Mouse (Mus musculus) gastrocnemius, postnatal 14 days (tissue): ENCODE measurements around the gene Med23. TPM values are rescaled to one million over a fixed set of nuclear protein-coding genes. Genes with fewer than 3 reads are reported as not detected.

Experiments
- DNase-seq: peaks from one replicate; pipeline ENCODE4 v3.0.0; 2021; ENCODE audit warnings: mixed read lengths
- intact Hi-C: fragments of 180-260 bp; cut with DNase I; formaldehyde crosslinking; loops from one replicate; pipeline ENCODE4 v1.15.1; 2025; ENCODE audit warnings: low total_unique reads
- total RNA-seq, 2 experiments: library from RNA; stranded (reverse); gene quantifications; 2 replicates each; pipeline ENCODE4 v1.2.3; 2021

Gene Med23
- total RNA-seq, 2 experiments from 2014 or later = 7.4 to 8.4 TPM

GRCm38 (mm10) chr10:24842676-24843075 lies 27.1 kb upstream of the Med23 start, which contains the start of gene Enpp3:
Gene Enpp3 (minus strand): TSS chr10:24842823.
- intact Hi-C loops = no loop called here
- DNase-seq = no peak

GRCm38 (mm10) chr10:24863146-24863545 lies 6.6 kb upstream of the Med23 start:
- intact Hi-C loops = no loop called here
- no peak for DNase-seq

DNA sequence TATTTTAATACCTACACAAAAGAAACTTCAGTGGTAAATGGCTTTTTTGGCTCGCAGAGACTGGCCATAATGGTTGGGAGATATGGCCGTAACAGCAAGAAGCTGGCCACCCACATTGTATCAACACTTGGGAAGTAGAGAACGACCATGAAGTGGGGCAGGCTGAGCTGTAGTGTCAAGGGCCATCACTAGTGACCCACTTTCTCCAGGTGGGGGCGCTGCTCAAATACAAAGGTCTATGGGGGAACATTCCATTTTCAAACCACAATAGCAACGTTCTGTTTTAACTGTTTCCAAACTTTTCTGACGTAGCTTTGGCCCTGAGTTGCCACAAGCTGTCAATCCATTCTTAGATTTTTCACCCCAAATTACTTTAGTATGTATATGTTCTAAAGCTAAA lies 5.4 kb upstream of the Med23 start:
- DNase-seq = no peak
- intact Hi-C loops = no loop called here

- DNase-seq = no peak
- intact Hi-C loops = no loop called here
These were observed 3.8 kb downstream of the Med23 start for GRCm38 (mm10) chr10:24873624-24874023.

- intact Hi-C loops = no loop called here
- DNase-seq = no peak
These were observed 16.2 kb downstream of the Med23 start for GRCm38 (mm10) chr10:24886008-24886407.

DNA sequence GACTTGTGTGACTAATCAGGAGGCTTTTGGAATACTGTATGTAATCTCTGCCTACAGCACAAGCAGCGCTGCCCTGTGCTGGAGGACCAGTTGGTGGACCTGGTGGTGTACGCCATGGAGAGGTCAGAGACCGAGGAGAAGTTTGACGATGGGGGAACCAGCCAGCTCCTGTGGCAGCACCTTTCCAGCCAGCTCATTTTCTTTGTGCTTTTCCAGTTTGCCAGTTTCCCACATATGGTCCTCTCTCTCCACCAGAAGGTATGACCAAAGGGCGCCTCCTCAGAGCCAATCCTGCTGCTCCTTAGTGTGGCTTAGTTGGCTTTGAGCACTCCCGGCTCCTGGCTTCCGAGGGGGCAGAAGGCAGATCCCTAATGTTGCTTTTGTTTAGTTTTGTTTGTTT lies 18.6 kb downstream of the Med23 start:
- intact Hi-C loops = no loop called here
- no peak for DNase-seq

DNA sequence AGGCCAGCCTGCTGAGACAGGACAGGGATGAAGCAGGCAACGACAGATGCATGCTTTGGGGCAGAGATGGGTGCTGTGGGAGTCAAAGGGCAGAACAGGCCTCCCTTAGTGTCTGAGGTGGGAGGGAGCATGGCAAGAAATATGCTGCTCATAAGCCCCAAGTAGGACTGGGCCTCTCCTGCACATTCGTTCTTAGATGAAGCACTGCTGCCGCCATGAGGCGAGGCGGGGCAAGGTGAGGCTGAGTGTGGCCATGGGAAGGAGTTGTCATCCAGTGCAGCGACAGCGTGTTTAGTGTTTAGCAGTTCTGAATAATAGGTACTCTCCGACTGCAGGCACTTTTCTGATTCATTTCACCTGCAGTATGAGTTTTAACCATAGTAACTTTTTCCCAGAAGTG lies 26.1 kb downstream of the Med23 start:
- intact Hi-C loops = no loop called here
- peak; percentile 42 for DNase-seq

DNA sequence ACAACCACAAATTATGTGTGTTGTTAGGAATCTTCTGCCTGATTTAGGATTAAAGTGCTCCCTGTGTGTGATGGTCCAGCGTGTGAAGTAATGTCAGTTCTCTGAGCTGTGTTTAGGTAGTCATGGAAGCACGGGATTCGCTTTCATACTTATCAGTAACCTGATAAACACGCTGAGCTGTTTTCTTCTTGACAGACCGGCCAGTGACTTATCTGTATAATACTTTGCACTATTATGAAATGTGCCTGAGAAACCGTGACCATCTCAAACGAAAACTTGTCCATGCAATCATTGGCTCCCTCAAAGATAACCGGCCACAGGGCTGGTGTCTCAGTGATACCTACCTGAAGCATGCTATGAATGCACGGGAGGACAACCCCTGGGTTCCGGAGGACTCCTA lies 35.8 kb downstream of the Med23 start:
- intact Hi-C loops = no loop called here
- no peak for DNase-seq

DNA sequence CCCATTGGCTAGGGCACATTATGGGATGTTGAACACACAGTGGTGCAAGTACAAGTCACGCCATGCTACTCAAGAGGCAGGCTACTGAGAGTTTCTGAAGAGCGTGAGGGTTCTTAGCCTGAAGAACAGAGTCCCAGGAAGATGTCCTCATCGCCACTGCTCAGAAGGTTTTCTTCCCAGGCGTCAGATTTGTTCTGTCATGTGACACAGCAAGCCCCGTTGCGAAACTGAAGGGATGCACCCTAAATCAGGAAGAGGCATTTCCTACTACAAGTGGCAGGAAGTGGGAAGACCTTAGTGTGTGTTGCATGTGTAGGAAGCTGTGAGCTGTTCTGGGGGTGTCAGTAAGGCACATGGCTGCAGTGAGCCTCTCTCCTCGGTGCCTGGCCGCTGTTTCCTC lies 41.4 kb downstream of the Med23 start:
- no peak for DNase-seq
- intact Hi-C loops = no loop called here

DNA sequence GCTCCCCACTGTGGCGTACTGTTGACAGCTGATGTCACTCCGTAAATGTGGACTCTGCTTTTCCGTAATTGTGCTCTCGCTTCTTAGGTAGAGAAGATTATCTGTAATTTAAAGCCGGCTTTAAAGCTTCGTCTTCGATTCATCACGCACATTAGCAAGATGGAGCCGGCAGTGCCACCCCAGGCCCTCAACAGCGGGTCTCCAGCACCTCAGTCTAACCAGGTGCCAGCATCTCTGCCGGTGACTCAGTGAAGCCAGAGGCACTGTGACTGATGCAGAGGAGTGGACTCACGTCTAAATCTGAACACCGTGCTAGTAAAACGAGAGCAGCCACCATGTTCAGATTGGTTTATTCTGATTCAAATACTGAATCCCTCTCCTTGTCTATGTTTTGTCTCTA lies 42.8 kb downstream of the Med23 start:
- intact Hi-C loops = no loop called here
- no peak for DNase-seq

DNA sequence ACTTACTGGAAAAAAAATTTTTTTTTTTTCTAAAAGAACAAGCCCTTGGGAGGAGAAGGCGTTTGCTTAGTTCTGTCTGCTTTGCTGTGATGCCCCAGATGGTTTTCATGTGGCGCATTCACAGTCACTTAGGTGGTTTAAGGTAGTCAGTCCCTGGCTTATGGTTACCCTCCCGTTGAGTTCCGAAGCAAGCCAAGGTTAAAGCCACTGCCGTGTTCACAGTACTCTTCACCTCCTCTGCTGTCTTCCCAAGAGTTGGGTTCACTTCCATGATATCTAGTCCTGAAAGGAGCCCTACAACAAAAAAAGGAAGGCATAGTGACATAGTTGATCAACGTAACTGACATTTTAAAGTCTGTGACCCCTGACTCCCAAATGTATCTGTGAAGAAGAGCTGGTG lies 45.7 kb downstream of the Med23 start:
- intact Hi-C loops = no loop called here
- DNase-seq = no peak

GRCm38 (mm10) chr10:24922977-24923376 lies 53.2 kb downstream of the Med23 start:
- intact Hi-C loops = no loop called here
- no peak for DNase-seq

DNA sequence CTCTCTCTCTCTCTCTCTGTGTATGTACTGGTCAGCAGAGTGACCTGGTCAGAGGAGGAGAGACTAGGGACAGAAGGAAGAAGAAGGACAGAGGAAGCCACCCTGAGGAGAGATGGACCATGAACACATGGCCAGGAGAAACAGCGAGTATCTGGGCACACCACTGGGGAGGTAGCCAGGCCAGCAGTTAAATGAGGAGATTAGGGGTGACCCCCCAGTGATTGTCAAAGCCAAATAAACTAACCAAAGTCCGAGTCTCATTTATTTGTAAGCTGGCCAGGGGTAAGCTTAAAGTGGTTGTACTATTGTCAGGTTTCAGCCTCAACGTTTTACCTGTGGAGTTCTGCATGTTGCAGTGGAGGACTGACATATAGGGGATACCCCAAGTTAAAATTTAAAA lies 54.5 kb downstream of the Med23 start:
- intact Hi-C loops = no loop called here
- no peak for DNase-seq

DNA sequence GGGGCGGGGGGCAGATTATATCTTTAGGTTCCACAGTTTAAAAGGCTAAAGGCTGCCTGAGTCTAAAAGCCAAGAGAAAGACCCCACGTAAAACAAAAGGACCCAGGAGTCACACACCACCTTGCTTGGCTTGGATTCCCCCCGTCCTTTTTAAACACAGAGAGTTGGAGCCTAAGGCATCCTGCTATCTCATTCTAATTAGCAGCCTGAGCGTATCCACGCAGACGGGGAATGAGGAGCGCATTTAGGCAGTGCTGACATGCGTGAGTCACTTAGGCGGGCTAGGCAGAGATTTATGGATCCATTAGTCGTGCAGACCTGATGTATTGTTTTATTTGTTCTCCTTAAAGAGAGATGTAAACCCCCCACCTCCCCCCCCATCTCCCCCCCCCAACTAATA lies 56.6 kb downstream of the Med23 start:
- intact Hi-C loops = no loop called here
- no peak for DNase-seq

DNA sequence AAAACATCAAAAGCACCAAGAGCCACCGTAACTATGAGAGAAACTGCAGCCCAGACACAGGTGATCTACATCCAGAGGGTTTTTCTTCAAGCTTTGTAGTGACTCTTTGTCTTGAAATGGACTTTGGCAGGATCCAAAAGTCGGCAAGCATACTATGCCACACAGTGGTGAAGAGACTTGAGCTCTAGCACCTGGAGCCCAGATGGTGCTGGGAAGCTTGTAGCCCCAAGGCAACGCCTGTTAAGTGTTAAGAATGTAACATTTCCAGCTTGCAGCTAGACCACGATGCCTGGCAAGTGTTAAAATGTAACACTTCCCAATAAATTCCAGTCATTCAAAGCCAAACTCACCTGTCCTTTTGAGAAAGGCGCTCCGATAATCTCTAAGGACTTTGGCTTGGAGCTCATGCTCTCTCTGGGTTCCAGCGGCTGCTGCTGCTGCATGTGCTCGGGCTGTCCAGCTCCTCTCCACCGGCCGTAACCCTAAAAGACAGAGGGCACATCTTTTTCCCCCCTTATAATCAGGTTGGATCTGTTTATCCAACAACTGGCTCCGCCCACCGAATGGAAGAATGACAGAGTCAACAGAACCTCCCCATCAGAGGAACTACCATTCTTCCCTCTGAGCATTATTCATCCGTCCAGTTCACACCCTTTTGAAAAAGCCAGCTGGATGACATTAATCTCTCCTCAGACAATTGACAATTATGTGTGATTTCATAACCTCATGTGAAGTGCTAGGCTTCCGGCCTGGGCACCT lies 57.4 kb downstream of the Med23 start, which contains the start of gene Arg1:
TSS of gene Arg1 (minus strand) at position 523 of the 759 bp plus-strand sequence.
- DNase-seq = peak; percentile 20
- intact Hi-C loops = no loop called here

GRCm38 (mm10) chr10:24928072-24928471 lies 58.3 kb downstream of the Med23 start:
- intact Hi-C loops = no loop called here
- no peak for DNase-seq

GRCm38 (mm10) chr10:24930143-24930542 lies 60.4 kb downstream of the Med23 start:
- no peak for DNase-seq
- intact Hi-C loops = no loop called here

DNA sequence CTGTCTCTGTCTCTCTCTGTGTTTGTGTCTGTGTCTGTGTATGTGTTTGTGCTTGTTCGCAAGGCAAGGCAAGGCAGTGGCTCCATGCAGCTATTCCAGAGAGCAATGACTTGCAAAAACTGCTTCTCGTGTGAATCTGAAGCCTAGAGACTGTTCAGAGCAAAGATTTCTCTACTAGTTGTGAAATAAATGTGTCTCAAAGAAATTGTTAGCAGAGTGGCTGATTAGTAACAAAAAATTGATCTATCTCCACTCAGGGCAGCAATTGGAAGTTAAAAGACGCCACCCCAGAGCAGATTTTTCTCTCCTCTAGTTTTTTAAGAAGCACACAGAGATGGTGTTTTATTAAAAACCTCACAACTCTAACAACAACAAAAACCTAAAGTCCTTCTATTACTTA lies 78.1 kb downstream of the Med23 start:
- intact Hi-C loops = no loop called here
- DNase-seq = no peak

DNA sequence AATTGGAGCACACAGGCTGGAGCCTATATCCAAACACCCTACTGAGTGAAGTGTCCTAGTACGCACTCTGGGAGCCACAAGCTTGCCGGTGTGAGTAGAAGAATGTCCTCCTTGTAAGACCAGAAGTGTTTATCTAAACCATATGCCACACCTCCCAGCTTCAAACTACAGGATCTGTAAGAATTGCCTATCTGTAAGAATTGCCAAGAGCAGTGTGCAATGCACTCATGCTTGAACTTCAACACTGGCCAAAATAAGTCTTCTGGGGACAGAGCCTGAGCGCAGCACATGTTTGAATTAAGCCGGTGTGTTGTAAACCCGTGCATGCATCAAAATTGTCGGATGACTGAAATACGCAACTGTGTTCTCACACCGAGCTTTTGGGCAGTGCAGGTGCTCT lies 78.5 kb downstream of the Med23 start:
- no peak for DNase-seq
- intact Hi-C loops = no loop called here

- DNase-seq = no peak
- intact Hi-C loops = no loop called here
These were observed 80.4 kb downstream of the Med23 start for GRCm38 (mm10) chr10:24950223-24950622.

- no peak for DNase-seq
- intact Hi-C loops = no loop called here
These were observed 81.8 kb downstream of the Med23 start for GRCm38 (mm10) chr10:24951575-24951974.

DNA sequence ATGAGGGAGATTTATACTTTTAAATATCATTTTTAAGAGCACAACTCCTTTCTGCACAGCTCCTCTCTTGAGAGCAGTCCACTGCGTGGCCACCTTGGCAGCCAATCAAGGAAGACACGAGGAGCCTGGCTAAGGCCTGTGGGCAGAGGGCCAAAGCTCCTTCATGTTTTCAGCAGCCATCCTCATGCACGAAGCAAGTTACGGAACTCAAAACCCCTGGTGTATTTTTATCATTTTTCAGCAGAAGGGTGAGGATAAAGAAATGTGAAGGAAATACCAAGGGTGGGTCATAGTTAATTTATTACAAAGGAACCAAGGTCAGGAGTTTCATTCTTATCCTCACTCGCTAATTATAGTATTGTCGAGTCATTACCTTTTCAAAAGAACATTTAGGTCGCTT lies 82.8 kb downstream of the Med23 start:
- intact Hi-C loops = no loop called here
- peak; percentile 37 for DNase-seq
